Mouse (Mus musculus) kidney, adult 11 months (tissue): ENCODE results near the gene Rps24.
"Not testable (repeated sequence)": the region's sequence is repeated elsewhere in the genome, so short reads cannot be mapped to it uniquely, and the experiment has no call there.

Experiments
- DNase-seq: peaks from one replicate; pipeline ENCODE4 v3.0.0; 2022

The Rps24 gene

DNA sequence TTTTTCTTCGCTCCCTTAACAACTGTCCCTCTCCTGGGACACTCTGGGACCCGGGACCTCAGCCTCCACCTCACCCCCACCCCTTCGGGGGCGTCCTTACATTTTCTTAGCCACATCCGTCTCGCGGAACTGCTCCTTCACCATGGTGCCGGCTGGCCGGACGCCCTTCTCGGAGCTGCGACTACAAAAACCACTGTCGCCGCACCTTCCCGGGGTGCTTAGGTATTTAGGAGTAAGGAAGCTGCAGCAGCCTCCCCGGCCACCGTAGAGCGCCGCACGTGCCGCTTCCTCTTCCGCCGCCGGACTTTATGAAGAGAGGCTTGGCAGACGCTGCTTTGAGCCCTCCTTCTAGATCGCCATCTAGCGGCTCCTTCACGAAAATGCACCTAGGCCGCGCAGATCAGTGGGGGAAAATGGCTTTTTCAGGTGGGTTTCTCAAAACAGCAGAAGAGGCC lies at the start of gene Rps24, which contains the start of gene Polr3a:
Gene Rps24, plus strand, starts transcription at position 353 of the 455 bp plus-strand sequence.
Gene Polr3a, minus strand, starts transcription at position 286 of the 455 bp plus-strand sequence.
- DNase-seq = peak; percentile 93

DNA sequence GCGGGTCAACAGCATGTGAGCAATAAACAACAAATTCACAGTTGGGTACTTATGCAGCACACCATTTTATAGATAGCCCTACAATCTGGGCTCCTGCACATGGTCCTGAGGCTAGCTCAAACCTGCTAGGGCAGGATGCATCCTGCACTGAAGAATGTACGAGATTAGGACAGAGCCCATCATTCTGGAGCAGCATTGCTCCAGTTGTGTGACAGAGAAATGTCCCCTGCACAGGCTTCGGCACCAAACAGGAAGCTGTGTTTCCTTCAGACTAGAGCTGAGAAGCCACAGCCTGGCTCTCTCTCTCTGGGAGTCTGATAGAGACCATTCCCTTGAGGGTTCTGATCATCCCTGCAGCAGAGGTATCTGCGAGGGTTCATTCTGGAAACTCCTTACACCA lies 43.4 kb upstream of the Rps24 start:
- DNase-seq = not testable (repeated sequence)

GRCm38 (mm10) chr14:24458191-24458590 lies 28.7 kb upstream of the Rps24 start:
- DNase-seq = no peak

- DNase-seq = no peak
Measured at GRCm38 (mm10) chr14:24468806-24469205, 18.1 kb upstream of the Rps24 start.

DNA sequence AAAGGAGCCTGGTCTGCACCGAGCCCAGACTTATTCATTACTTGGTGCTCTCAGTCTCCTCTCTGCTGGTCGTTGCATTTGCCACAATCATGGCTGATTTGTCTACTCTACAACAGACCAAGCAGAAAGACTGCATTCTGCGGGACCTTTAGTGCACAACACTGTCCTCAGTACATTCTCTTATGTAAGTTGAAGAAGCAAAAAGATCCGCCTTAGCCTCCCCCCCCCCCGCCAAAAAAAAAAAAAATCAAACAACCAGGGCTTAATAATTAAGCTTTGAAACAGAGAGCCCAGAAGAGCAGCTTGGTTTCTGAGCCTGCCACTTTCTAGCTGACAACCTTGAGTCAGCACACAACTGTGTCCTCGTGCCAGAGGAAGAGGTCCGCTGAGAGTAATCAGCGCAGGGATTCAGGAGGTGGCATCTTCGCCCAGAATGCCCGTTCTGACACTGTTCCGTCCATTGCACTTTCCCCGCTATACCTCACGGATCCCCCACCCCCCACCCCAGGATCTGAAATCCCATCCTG lies 621 bp upstream of the Rps24 start:
- peak; percentile 20 for DNase-seq

GRCm38 (mm10) chr14:24489772-24490171 lies 2.8 kb downstream of the Rps24 start:
- DNase-seq = not testable (repeated sequence)

- peak; percentile 95 for DNase-seq
Measured at GRCm38 (mm10) chr14:24490468-24491265, 3.7 kb downstream of the Rps24 start.

DNA sequence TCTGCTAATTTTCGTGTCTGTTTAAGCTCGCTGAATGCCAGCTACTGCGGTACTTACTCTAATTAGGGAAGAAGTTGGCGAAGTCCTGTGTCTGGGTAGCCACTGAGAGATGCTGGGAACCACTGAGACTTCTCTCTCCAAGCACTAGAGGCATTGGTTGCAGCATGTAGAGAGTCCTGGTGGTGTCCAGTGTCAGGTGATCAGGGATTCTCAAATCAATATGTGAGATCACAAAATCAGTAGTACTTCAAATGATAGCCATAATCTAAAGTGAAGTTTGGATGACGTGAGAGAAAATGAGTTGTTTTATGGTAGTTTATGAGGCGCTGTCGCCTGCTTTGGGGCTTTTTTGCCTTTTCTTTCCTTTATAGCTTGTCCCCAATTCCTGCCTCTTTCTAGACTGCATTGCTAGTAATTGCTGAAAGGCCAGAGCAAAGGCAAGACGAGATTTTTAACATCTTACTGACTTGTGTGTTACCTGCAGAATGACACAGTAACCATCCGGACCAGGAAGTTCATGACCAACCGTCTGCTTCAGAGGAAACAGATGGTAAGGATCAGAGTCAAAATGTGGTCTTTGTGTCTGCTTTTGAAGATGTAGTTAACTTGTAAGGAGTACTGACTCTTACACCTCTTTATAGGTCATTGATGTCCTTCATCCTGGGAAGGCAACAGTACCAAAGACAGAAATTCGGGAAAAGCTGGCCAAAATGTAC lies 4.5 kb downstream of the Rps24 start:
- no peak for DNase-seq

DNA sequence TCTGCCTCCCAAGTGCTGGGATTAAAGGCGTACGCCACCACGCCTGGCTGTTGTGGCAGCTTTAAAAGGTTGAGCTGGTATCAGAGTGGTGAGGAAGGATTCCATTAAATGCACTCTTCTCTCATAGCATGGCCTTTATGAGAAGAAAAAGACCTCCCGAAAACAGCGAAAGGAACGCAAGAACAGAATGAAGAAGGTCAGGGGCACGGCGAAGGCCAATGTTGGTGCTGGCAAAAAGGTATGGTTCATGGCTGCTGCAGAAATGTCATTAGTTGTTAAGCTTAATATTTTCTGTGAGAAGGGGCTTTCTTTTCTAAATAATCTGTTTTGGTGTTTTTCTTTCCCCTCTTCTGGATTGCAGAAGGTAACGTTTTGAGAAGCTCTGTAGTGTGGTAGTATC lies 6.3 kb downstream of the Rps24 start:
- DNase-seq = no peak

GRCm38 (mm10) chr14:24496507-24496906 lies 9.6 kb downstream of the Rps24 start:
- no peak for DNase-seq

GRCm38 (mm10) chr14:24497443-24497842 lies 10.5 kb downstream of the Rps24 start:
- no peak for DNase-seq

DNA sequence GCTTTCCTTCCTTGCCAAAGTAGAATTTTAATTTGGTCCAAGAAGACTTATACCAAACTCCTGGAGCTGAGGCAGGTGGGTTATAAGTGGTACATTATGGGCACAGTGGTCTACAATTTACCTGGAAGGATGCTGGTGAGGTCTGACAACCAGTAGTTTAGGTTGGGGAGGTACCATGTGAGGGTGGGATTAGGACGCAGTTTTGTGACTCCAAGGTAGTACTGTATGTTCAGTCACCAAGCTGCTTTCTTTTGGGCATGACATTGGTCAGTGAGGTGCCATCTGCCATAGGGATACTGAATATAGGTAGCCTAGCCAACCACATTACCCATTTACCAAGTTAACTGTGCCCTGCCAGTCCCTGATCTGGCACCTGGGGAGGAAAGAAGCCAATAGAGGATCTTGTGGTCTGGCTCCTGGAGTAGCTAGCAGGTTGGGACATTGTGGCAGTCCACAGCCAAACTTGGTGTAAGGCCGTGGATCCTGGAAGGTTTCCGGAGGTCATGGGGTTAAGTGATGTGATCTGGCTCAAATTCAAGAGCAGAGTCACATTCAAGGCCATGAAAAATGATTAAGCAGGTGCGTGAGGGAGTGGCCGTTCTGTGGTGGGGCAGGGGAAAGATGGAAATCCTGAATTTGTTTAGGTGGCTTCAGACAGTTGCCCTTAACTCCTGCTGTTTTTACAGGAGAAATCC lies 11.8 kb downstream of the Rps24 start:
- DNase-seq = no peak

GRCm38 (mm10) chr14:24499478-24499877 lies 12.6 kb downstream of the Rps24 start:
- DNase-seq = no peak

- peak; percentile 59 for DNase-seq
Measured at GRCm38 (mm10) chr14:24500091-24500844, 13.3 kb downstream of the Rps24 start.

- no peak for DNase-seq
Measured at GRCm38 (mm10) chr14:24500845-24501186, 13.9 kb downstream of the Rps24 start.

DNA sequence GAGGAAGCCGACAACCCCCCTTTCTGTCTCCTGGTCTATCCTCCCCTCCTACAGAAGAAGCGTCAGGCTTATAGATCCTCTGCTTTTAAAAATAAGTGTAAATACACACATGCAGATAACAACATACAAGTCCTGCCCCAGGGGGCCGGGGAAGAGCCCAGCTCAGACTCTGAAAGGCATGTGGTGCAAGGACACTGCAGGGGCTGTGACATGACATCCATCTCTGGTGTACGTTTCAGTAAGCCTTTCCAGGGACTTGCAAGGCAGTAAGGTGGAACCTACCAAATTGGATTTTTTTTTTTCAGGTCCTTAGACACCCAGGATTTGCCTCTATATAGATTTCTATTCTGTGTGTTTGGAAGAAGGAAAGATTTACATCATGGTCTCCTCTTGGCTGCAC lies 14.3 kb downstream of the Rps24 start:
- no peak for DNase-seq

GRCm38 (mm10) chr14:24507452-24508069 lies 20.6 kb downstream of the Rps24 start:
- no peak for DNase-seq

GRCm38 (mm10) chr14:24508070-24508773 lies 21.3 kb downstream of the Rps24 start:
- no peak for DNase-seq

GRCm38 (mm10) chr14:24509557-24509956 lies 22.6 kb downstream of the Rps24 start:
- no peak for DNase-seq

- DNase-seq = no peak
Measured at GRCm38 (mm10) chr14:24510218-24510617, 23.3 kb downstream of the Rps24 start.

GRCm38 (mm10) chr14:24510679-24511078 lies 23.8 kb downstream of the Rps24 start:
- no peak for DNase-seq
